Mouse (Mus musculus) forebrain, embryonic 16.5 days (tissue): Measurements from ENCODE around the gene Aldh6a1. TPM values are rescaled to one million over a fixed set of nuclear protein-coding genes. Genes with fewer than 3 reads are reported as not detected.

Experiments used
- ATAC-seq: fragments of 200-750 bp; cut with Nextera tagmentation; 2 replicates; pipeline ENCODE4 v1.8.0; 2017; ENCODE audit warnings: mild to moderate bottlenecking, moderate library complexity
- H3K27ac ChIP-seq: fragments of 300-500 bp; sonication (generic); 2 replicates; pipeline ENCODE4 v1.5.1; 2014; ENCODE audit warnings: low read length, control low read depth
- H3K27me3 ChIP-seq: fragments of 300-500 bp; sonication (generic); replicated peaks from 2 replicates; pipeline ENCODE4 v1.6.1; 2014; ENCODE audit warnings: low read length; ENCODE audit not compliant: control insufficient read depth, insufficient read depth
- H3K36me3 ChIP-seq: fragments of 300-500 bp; sonication (generic); 2 replicates; pipeline ENCODE4 v1.6.1; 2014; ENCODE audit not compliant: control insufficient read depth, insufficient read depth
- H3K4me1 ChIP-seq: fragments of 300-500 bp; sonication (generic); replicated peaks from 2 replicates; pipeline ENCODE4 v1.6.1; 2014; ENCODE audit warnings: low read length; ENCODE audit not compliant: control insufficient read depth, insufficient read depth
- H3K4me2 ChIP-seq: fragments of 300-500 bp; sonication (generic); 2 replicates; pipeline ENCODE4 v1.6.1; 2014; ENCODE audit warnings: mild to moderate bottlenecking, low read length, control low read depth
- H3K4me3 ChIP-seq: fragments of 300-500 bp; sonication (generic); replicated peaks from 2 replicates; pipeline ENCODE4 v1.5.1; 2014; ENCODE audit warnings: mild to moderate bottlenecking, low read length, control low read depth
- H3K9ac ChIP-seq: fragments of 300-500 bp; sonication (generic); replicated peaks from 2 replicates; pipeline ENCODE4 v1.6.1; 2014; ENCODE audit warnings: low read depth, low read length, control low read depth
- H3K9me3 ChIP-seq: fragments of 300-500 bp; sonication (generic); 2 replicates; pipeline ENCODE4 v1.6.1; 2016; ENCODE audit warnings: low read length; ENCODE audit not compliant: control insufficient read depth
- WGBS: fragments of 180-500 bp; shearing (Covaris S2); extraction: QIAGEN DNeasy Blood & Tissue Kit; methylation state at CpG from one replicate; pipeline ENCODE4 v1.1.7; 2014; 5-methylcytosine and 5-hydroxymethylcytosine counted together
- polyA plus RNA-seq: library from polyadenylated mRNA; unstranded; fragments of >200 nt; fragmentation: Nextera tagmentation; extraction: Ambion mirVana; gene quantifications from 2 replicates; pipeline ENCODE4 v1.2.1, GENCODE M21; 2015

The Aldh6a1 gene
- polyA plus RNA-seq, 1 experiment from 2014 or later, result 33.3 TPM

- Histone ChIP-seq H3K9ac (no peak overlapping the region), H3K27me3 (no peaks in the 10 kb centered on the region), H3K4me2 (no peak overlapping the region), H3K9me3 (no peaks in the 10 kb centered on the region), H3K4me1 (no peaks in the 10 kb centered on the region), H3K36me3 (no peaks in the 10 kb centered on the region), H3K27ac (no peak overlapping the region), H3K4me3 (no peak overlapping the region)
- WGBS, result 90% methylated on average over 6 of the region's 6 CpGs
- ATAC-seq, result no peak
Measured at GRCm38 (mm10) chr12:84390336-84390735, 60.5 kb downstream of the Aldh6a1 start.

DNA sequence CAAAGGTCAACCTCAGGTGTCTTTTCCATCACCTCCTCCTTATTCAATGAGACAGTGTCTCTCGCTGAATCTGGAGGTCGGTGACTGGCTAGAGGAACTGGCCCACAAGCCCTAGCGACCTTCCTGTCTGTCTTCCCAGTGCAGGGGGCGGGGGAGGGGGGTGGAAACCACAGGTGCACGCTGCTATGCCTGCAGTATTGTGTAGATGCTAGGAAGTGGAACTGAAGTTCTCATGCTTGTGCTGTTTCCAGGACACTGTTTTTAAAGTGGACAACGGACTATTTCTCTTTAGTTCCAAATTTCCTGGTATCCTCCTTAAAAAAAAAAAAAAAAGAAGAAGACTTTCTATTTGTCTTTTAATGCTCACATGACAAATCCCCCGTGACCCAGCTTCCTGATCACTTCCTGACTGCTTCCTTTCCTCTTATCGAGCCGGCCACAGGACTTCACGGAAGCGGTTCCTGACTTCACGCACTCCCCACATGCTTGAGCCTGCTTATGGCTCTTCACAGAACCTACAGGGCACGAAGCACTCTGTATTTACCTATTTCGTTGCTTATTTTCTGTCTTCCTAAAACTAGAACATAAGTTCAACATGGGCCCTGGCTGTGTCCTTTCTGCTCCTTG is 61.9 kb downstream of the Aldh6a1 start:
- ATAC-seq, result no peak
- 79% methylated on average over 14 of the region's 14 CpGs for WGBS
- H3K27ac ChIP-seq, result no peak overlapping the region
- no peaks in the 10 kb centered on the region for H3K27me3 ChIP-seq
- no peaks in the 10 kb centered on the region for H3K9me3 ChIP-seq
- no peaks in the 10 kb centered on the region; the same call in 1 of the 2 replicates for H3K4me1 ChIP-seq
- H3K4me3 ChIP-seq, result no peak overlapping the region
- no peak overlapping the region for H3K4me2 ChIP-seq
- H3K36me3 ChIP-seq, result no peaks in the 10 kb centered on the region
- H3K9ac ChIP-seq, result no peak overlapping the region

- Histone ChIP-seq H3K4me2 (no peak overlapping the region), H3K4me1 (no peaks in the 10 kb centered on the region; the same call in 1 of the 2 replicates), H3K27ac (no peak overlapping the region), H3K27me3 (no peaks in the 10 kb centered on the region), H3K9ac (no peak overlapping the region), H3K4me3 (no peak overlapping the region), H3K36me3 (no peaks in the 10 kb centered on the region), H3K9me3 (no peaks in the 10 kb centered on the region)
- WGBS, result 85% methylated on average over 8 of the region's 8 CpGs
- ATAC-seq, result no peak
Measured at GRCm38 (mm10) chr12:84388097-84388496, 62.7 kb downstream of the Aldh6a1 start.

DNA sequence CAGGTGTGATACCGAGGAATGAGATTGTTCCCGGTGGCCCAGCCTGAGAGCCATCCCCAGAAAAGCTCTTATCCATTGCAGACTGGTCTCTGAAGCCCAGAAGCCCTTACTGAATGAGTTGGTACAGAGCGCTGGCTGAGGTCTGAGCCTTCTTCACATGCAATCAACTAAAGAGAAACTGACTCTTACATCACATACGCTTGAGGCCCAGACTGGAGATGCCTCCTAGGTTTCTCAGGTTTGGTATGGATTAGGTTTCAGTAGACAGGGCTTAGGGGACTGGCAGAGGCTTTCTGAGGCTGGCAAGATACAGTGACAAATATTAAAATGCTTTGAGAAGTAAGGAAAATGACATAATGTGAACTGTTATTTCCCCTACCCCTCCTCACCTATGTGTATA is 65.4 kb downstream of the Aldh6a1 start:
- H3K4me1 ChIP-seq, result no peaks in the 10 kb centered on the region; the same call in 1 of the 2 replicates
- H3K27me3 ChIP-seq, result no peaks in the 10 kb centered on the region
- no peaks in the 10 kb centered on the region for H3K9me3 ChIP-seq
- 93% methylated on average over 4 of the region's 4 CpGs for WGBS
- H3K4me3 ChIP-seq, result no peak overlapping the region
- ATAC-seq, result no peak
- no peak overlapping the region for H3K9ac ChIP-seq
- no peak overlapping the region for H3K4me2 ChIP-seq
- H3K27ac ChIP-seq, result no peak overlapping the region
- H3K36me3 ChIP-seq, result no peaks in the 10 kb centered on the region

- no peak overlapping the region for H3K4me3 ChIP-seq
- no peaks in the 10 kb centered on the region for H3K27me3 ChIP-seq
- H3K4me1 ChIP-seq, result no peaks in the 10 kb centered on the region; the same call in 1 of the 2 replicates
- H3K9ac ChIP-seq, result no peak overlapping the region
- H3K36me3 ChIP-seq, result no peaks in the 10 kb centered on the region
- no peak for ATAC-seq
- WGBS, result 62% methylated on average over 5 of the region's 5 CpGs
- H3K27ac ChIP-seq, result no peak overlapping the region
- H3K9me3 ChIP-seq, result no peaks in the 10 kb centered on the region
- H3K4me2 ChIP-seq, result no peak overlapping the region
Measured at GRCm38 (mm10) chr12:84384644-84385081, 66.1 kb downstream of the Aldh6a1 start.

DNA sequence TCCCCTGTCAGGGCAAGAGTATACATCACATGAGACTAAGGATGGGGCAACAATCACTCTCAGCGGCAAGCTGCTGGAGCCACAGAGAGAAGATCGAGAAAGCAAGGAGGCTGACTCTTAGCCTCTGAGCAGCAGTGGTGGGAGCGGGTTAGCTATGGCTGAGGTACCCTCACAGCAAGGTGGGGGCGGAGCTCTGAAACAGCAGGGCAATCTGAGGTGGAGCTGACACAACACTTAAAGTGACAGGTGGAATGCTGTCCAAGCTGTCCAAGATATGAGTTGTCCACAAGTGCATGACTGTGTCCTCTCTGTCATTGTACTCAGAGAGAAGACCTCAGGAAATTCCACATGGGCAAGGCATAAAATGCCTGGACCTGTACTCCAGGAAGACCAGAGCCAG is 68.4 kb downstream of the Aldh6a1 start:
- Histone ChIP-seq H3K36me3 (no peaks in the 10 kb centered on the region), H3K27ac (no peak overlapping the region), H3K9me3 (no peaks in the 10 kb centered on the region), H3K9ac (no peak overlapping the region), H3K4me3 (no peak overlapping the region), H3K4me2 (no peak overlapping the region), H3K4me1 (no peaks in the 10 kb centered on the region; the same call in 1 of the 2 replicates), H3K27me3 (no peaks in the 10 kb centered on the region)
- ATAC-seq, result no peak
- WGBS, result 88% methylated on average over 4 of the region's 4 CpGs

Other genes with a start within 250 kb of the Aldh6a1 start
- 3.8 and 4.4 TPM in 2 replicates for gene Elmsan1, start 232.1 kb downstream of the Aldh6a1 start, polyA plus RNA-seq
- gene Ptgr2, start 165.8 kb downstream of the Aldh6a1 start, polyA plus RNA-seq, result 13.2 and 15.1 TPM in 2 replicates
- gene Zfp410, start 134.2 kb downstream of the Aldh6a1 start, polyA plus RNA-seq, result 87.9 and 97.7 TPM in 2 replicates
- gene Coq6, start 89.3 kb downstream of the Aldh6a1 start, polyA plus RNA-seq, result 49.1 and 49.9 TPM in 2 replicates
- gene Fam161b, start 89.2 kb downstream of the Aldh6a1 start, polyA plus RNA-seq, result 15.5 and 15.6 TPM in 2 replicates
- 10.4 and 10.6 TPM in 2 replicates for gene Entpd5, start 42.0 kb downstream of the Aldh6a1 start, polyA plus RNA-seq
- 4.5 and 5.0 TPM in 2 replicates for gene Bbof1, start 41.9 kb downstream of the Aldh6a1 start, polyA plus RNA-seq
- 26.9 and 30.1 TPM in 2 replicates for gene Rnf113a2, start 33.8 kb downstream of the Aldh6a1 start, polyA plus RNA-seq
- 40.3 and 41.4 TPM in 2 replicates for gene Lin52, start 418 bp upstream of the Aldh6a1 start, polyA plus RNA-seq
- 0.06 and 0.10 TPM in 2 replicates for gene Vsx2, start 118.8 kb upstream of the Aldh6a1 start, polyA plus RNA-seq
- gene Abcd4, start 166.4 kb upstream of the Aldh6a1 start, polyA plus RNA-seq, result 10.1 and 15.5 TPM in 2 replicates
- 0.18 TPM in 1 of 2 replicates, not detected in the other for gene Vrtn, start 190.0 kb upstream of the Aldh6a1 start, polyA plus RNA-seq
- gene Syndig1l, start 247.8 kb upstream of the Aldh6a1 start, polyA plus RNA-seq, result 3.4 and 4.2 TPM in 2 replicates